Mouse (Mus musculus) forebrain, embryonic 10.5 days (tissue): ENCODE data around the gene Sorcs1. TPM values are rescaled to one million over a fixed set of nuclear protein-coding genes. Genes with fewer than 3 reads are reported as not detected.

ENCODE experiments used
- DNase-seq: peaks from one replicate; pipeline ENCODE4 v3.0.0-alpha.2; 2017; ENCODE audit warnings: low spot score; ENCODE audit errors: extremely low spot score
- H3K27ac ChIP-seq: fragments of 300-500 bp; sonication (generic); 2 replicates; pipeline ENCODE4 v1.5.1; 2016; ENCODE audit warnings: mild to moderate bottlenecking
- H3K27me3 ChIP-seq: fragments of 300-500 bp; sonication (generic); 2 replicates; pipeline ENCODE4 v1.6.1; 2016; ENCODE audit warnings: mild to moderate bottlenecking; ENCODE audit not compliant: poor library complexity, severe bottlenecking
- H3K36me3 ChIP-seq: fragments of 300-500 bp; sonication (generic); replicated peaks from 2 replicates; pipeline ENCODE4 v1.6.1; 2016; ENCODE audit warnings: mild to moderate bottlenecking, moderate library complexity
- H3K4me1 ChIP-seq: fragments of 300-500 bp; sonication (generic); 2 replicates; pipeline ENCODE4 v1.6.1; 2016
- H3K4me3 ChIP-seq: fragments of 300-500 bp; sonication (generic); 2 replicates; pipeline ENCODE4 v1.5.1; 2016; ENCODE audit warnings: mild to moderate bottlenecking, moderate library complexity
- H3K9me3 ChIP-seq: fragments of 300-500 bp; sonication (generic); 2 replicates; pipeline ENCODE4 v1.6.1; 2016; ENCODE audit warnings: mild to moderate bottlenecking, moderate library complexity
- WGBS: fragments of 180-500 bp; shearing (Covaris S2); methylation state at CpG from one replicate; pipeline ENCODE4 v1.1.7; 2016; 5-methylcytosine and 5-hydroxymethylcytosine counted together
- microRNA-seq: library from miRNA; unstranded; fragments of <30 nt; microRNA quantifications from one replicate; pipeline ENCODE4, GENCODE M21; 2017
- polyA plus RNA-seq: library from polyadenylated mRNA; unstranded; fragments of >200 nt; fragmentation: Nextera tagmentation; extraction: Ambion mirVana; gene quantifications from 2 replicates; pipeline ENCODE4 v1.2.1, GENCODE M21; 2016

Sorcs1 gene
- polyA plus RNA-seq, 1 experiment from 2014 or later = 4.2 TPM

DNA sequence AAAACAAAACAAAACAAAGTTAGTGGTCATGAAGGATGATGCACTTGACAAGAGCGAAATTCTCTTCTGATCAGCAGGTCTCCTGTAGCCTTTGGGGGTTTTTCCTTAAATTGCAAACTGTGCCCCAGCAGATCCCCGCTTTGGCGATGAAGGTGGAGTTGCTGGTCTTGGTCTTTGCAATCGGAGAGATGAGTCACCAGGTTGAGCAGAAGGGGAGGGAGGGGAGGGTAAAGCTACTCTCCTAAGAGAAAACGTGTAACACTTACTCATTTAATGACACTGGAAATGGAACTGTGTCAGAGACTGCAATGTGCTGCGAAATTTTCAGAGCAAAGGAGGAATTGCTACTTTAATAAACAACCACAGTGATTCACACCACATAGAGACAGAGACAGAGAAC is 527.3 kb downstream of the Sorcs1 start:
- Histone ChIP-seq H3K9me3 (no peaks in the 10 kb centered on the region), H3K4me1 (peaks cover 21% of the 10 kb centered on the region)
- WGBS = 72% methylated on average over 6 of the region's 6 CpGs

DNA sequence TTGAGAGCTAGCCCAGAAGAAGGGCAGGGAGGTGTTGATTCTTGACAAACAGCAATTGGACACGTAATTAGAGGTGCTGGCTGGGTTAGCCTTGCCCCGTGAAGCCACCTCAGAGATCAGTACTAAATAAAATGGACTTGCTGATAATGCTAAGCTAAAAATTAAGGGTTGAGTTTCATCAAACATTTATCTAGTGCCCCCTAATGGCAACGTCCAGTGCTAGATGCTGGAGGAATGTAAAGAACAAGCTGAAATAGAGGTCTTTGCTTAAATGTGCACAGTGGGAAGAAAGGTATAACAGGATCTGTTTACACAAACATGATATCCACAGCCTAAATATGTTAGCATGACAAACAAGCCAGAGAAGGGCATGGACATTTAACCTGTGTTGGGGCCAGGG is 532.5 kb downstream of the Sorcs1 start:
- Histone ChIP-seq H3K4me1 (peaks cover 25% of the 10 kb centered on the region), H3K9me3 (no peaks in the 10 kb centered on the region), H3K27ac (no peak overlapping the region), H3K36me3 (no peaks in the 10 kb centered on the region), H3K27me3 (no peaks in the 10 kb centered on the region), H3K4me3 (no peak overlapping the region)
- DNase-seq = no peak
- 35% methylated on average over 3 of the region's 3 CpGs for WGBS

More for the DNA sequence above, 527.3 kb downstream of the Sorcs1 start:
- H3K4me3 ChIP-seq = no peak overlapping the region
- H3K27ac ChIP-seq = no peak overlapping the region
- H3K27me3 ChIP-seq = no peaks in the 10 kb centered on the region
- DNase-seq = no peak
- no peaks in the 10 kb centered on the region for H3K36me3 ChIP-seq

DNA sequence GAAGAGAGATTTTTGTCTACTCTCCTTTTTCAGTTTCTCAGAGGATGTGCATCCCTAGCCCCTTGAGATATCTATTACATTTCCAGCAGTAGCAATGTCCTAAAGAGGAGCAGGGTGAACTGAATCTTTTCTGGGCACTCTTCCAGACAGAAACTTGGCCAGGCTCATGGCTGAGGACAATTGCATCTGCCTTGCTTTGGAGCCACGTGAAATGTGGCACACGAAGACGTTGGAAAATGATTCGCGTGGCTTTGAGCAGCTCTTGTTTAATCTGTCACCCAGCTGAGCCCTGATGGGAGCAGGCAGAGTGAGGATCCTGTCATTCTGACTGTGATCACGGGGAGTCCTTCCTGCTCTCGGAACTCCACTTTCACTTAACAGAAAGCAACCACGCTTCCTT is 536.6 kb downstream of the Sorcs1 start:
- no peaks in the 10 kb centered on the region for H3K9me3 ChIP-seq

DNA sequence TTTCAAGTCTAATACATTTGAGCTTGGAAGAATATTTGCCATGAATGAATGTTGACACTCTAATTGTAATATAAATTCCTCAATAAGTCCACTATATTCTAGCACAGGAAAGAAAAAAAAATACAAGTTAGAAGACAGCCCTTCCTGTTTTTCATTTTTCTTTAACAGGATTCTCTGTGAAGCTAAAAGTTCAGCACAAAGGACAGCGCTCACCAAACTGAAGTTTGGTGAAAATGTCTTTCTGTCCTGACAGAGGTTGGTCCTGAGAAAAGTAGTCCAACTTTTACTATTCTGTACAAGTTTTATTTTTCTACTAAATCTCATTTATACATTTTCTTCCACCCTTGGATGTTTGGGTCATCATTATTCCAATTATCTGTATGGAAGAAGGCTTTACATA is 543.8 kb downstream of the Sorcs1 start:
- no peaks in the 10 kb centered on the region for H3K9me3 ChIP-seq
- WGBS = 81% methylated on average over 1 of the region's 1 CpGs
- no peak overlapping the region for H3K27ac ChIP-seq
- H3K27me3 ChIP-seq = no peaks in the 10 kb centered on the region
- H3K36me3 ChIP-seq = no peaks in the 10 kb centered on the region
- H3K4me3 ChIP-seq = no peak overlapping the region
- no peak for DNase-seq
- no peaks in the 10 kb centered on the region for H3K4me1 ChIP-seq

More for the DNA sequence above, 536.6 kb downstream of the Sorcs1 start:
- Histone ChIP-seq H3K4me1 (peaks cover 12% of the 10 kb centered on the region), H3K36me3 (no peaks in the 10 kb centered on the region), H3K4me3 (no peak overlapping the region), H3K27me3 (no peaks in the 10 kb centered on the region), H3K27ac (no peak overlapping the region)
- DNase-seq = no peak
- 86% methylated on average over 8 of the region's 8 CpGs for WGBS

DNA sequence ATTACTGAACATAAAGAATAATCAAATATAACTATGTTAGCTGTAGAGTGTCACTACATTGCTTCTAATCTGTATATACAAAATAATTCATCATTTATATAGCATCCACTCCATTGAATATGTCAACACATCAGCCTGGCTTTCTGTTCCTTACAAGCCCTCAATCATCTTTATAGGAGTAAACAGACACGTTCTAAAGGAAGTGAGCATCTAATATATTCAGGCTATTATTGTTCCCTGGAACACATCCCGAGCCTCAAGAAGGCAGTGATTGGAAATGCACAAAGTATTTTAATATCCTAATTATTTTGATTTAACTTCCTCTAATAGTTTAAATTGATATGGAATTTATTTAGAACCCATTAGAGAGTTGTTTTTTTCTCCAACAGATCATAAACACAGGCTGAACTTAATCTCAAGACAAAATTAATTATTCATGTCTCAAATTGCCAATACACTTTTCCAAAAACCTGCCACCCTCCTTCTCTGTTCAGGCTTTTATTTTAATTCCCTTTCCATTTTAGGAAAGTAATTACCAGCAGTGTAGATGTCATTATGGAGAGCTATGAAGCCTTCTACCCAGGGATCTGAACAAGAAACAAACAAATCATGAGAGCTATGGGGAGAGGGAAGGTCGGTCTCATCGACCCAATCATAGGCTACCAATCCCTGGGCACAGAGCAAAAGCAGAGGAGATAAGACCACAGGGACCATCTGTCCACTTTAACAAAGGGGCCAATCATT is 572.4 kb downstream of the Sorcs1 start:
- Histone ChIP-seq H3K27ac (no peak overlapping the region), H3K36me3 (no peaks in the 10 kb centered on the region), H3K9me3 (no peaks in the 10 kb centered on the region), H3K4me3 (no peak overlapping the region), H3K27me3 (no peaks in the 10 kb centered on the region), H3K4me1 (no peaks in the 10 kb centered on the region)
- 82% methylated on average over 4 of the region's 4 CpGs for WGBS
- no peak for DNase-seq

Small RNA genes within 50 kb of the gene (microRNA-seq; reads per million reads assigned to microRNA genes)
- gene Gm27749 = not detected
